Mouse (Mus musculus) embryonic facial prominence, embryonic 14.5 days (tissue): Measurements from ENCODE around the gene Socs7. TPM values are rescaled to one million over a fixed set of nuclear protein-coding genes. Genes with fewer than 3 reads are reported as not detected.

Source experiments
- ATAC-seq: fragments of 200-750 bp; cut with Nextera tagmentation; 2 replicates; pipeline ENCODE4 v1.8.0; 2017; ENCODE audit warnings: low read depth, moderate number of reproducible peaks, moderate TSS enrichment
- DNase-seq: peaks from one replicate; pipeline ENCODE4 v3.0.0-alpha.2; 2015; ENCODE audit warnings: low spot score
- H3K27ac ChIP-seq: fragments of 300-500 bp; sonication (generic); replicated peaks from 2 replicates; pipeline ENCODE4 v1.5.1; 2014; ENCODE audit warnings: low read depth, mild to moderate bottlenecking, low read length, moderate library complexity
- H3K27me3 ChIP-seq: fragments of 300-500 bp; sonication (generic); replicated peaks from 2 replicates; pipeline ENCODE4 v1.6.1; 2014; ENCODE audit warnings: low read length; ENCODE audit not compliant: control insufficient read depth, insufficient read depth
- H3K36me3 ChIP-seq: fragments of 300-500 bp; sonication (generic); 2 replicates; pipeline ENCODE4 v1.6.1; 2014; ENCODE audit warnings: low read length, mixed read lengths; ENCODE audit not compliant: control insufficient read depth, insufficient read depth
- H3K4me1 ChIP-seq: fragments of 300-500 bp; sonication (generic); 2 replicates; pipeline ENCODE4 v1.6.1; 2014; ENCODE audit warnings: antibody characterized with exemption, low read length; ENCODE audit not compliant: control insufficient read depth, insufficient read depth
- H3K4me2 ChIP-seq: fragments of 300-500 bp; sonication (generic); 2 replicates; pipeline ENCODE4 v1.6.1; 2014; ENCODE audit warnings: low read depth, mild to moderate bottlenecking, low read length, moderate library complexity, mixed read lengths
- H3K4me3 ChIP-seq: fragments of 300-500 bp; sonication (generic); 2 replicates; pipeline ENCODE4 v1.5.1; 2014; ENCODE audit warnings: low read depth, mild to moderate bottlenecking, low read length
- H3K9ac ChIP-seq: fragments of 300-500 bp; sonication (generic); 2 replicates; pipeline ENCODE4 v1.6.1; 2014; ENCODE audit warnings: low read depth, mild to moderate bottlenecking, low read length, moderate library complexity, mixed read lengths
- H3K9me3 ChIP-seq: fragments of 300-500 bp; sonication (generic); 2 replicates; pipeline ENCODE4 v1.6.1; 2016; ENCODE audit warnings: low read length; ENCODE audit not compliant: control insufficient read depth
- WGBS: fragments of 180-500 bp; shearing (Covaris S2); extraction: QIAGEN DNeasy Blood & Tissue Kit; methylation state at CpG from one replicate; pipeline ENCODE4 v1.1.7; 2014; 5-methylcytosine and 5-hydroxymethylcytosine counted together
- polyA plus RNA-seq: library from polyadenylated mRNA; unstranded; fragments of >200 nt; fragmentation: Nextera tagmentation; extraction: Ambion mirVana; gene quantifications from 2 replicates; pipeline ENCODE4 v1.2.1, GENCODE M21; 2014

The Socs7 gene
- polyA plus RNA-seq, 1 experiment from 2014 or later: 3.1 TPM

DNA sequence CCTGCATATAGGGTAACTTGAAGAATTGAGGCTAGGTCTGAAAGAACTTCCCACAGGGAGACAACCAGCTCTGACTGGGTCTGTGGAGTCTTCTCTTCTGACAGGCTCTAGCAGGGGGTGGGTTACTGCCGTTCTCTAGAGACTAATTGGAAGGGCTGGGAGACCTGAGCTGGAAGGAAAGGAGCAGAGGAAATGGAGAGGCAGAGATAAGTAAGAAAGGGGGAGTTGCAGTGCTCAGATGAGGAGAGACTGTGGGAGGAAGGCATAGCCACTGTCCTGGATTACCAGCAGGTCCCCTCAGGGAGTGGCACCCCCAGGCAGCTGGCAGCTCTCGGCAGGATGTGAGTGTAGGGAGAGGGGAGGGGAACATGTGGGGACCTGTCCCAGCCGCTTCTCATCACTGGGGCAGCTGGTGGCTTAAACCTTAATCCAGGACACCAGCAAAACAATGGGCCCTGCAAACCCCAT lies 79.3 kb downstream of the Socs7 start:
- Histone ChIP-seq H3K9me3 (no peaks in the 10 kb centered on the region), H3K4me2 (peak overlapping the region; percentile 76), H3K9ac (peak overlapping the region; percentile 86; the same call in 1 of the 2 replicates), H3K27ac (peak overlapping the region; percentile 83), H3K4me3 (peak overlapping the region; percentile 70), H3K36me3 (peaks cover 28% of the 10 kb centered on the region), H3K4me1 (peaks cover 56% of the 10 kb centered on the region), H3K27me3 (no peaks in the 10 kb centered on the region)
- ATAC-seq (peak; percentile 66), DNase-seq (peak; percentile 88)
- 10% methylated on average over 3 of the region's 3 CpGs for WGBS

- no peak overlapping the region for H3K9ac ChIP-seq
- H3K4me3 ChIP-seq: no peak overlapping the region
- H3K27ac ChIP-seq: no peak overlapping the region
- 85% methylated on average over 11 of the region's 11 CpGs for WGBS
- no peak for DNase-seq
- H3K4me1 ChIP-seq: peaks cover 50% of the 10 kb centered on the region
- ATAC-seq: no peak
- no peaks in the 10 kb centered on the region for H3K9me3 ChIP-seq
- no peaks in the 10 kb centered on the region for H3K27me3 ChIP-seq
- H3K4me2 ChIP-seq: peak overlapping the region; percentile 76; the same call in 1 of the 2 replicates
- peaks cover 39% of the 10 kb centered on the region for H3K36me3 ChIP-seq
Observed at GRCm38 (mm10) chr11:97442891-97443675, 80.7 kb downstream of the Socs7 start.

GRCm38 (mm10) chr11:97445596-97445995 lies 83.2 kb downstream of the Socs7 start:
- DNase-seq (no peak), ATAC-seq (no peak)
- H3K4me2 ChIP-seq: no peak overlapping the region
- WGBS: 72% methylated on average over 6 of the region's 6 CpGs
- H3K9me3 ChIP-seq: no peaks in the 10 kb centered on the region
- peaks cover 50% of the 10 kb centered on the region for H3K36me3 ChIP-seq
- H3K4me1 ChIP-seq: peaks cover 34% of the 10 kb centered on the region
- H3K27ac ChIP-seq: no peak overlapping the region
- H3K9ac ChIP-seq: no peak overlapping the region
- no peaks in the 10 kb centered on the region for H3K27me3 ChIP-seq
- H3K4me3 ChIP-seq: no peak overlapping the region

DNA sequence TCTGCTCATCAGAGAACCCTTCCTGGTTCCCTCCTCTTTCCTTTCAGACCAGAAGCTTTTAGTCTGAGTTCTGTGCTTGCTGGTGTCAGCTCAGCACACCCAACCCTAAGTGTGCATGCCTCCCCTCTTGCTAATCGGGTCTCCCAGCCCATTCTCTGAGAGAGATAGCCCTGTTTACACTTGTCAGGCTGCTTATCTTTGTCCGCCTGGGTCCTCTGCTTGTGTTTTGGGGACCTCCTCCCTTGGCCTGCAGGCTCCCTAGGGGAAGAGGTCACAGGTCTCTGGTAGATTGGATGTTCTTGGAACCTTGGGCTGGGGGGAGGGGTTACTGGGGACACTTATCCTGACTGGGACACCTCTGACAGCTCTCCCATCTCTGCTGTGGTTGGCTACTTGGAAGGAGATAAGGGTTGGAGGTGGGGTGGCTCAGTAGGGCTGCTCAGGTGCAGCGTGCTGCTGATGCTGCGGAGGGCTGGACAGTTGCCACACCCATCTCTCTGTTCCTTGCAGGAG lies 83.7 kb downstream of the Socs7 start:
- WGBS: 63% methylated on average over 2 of the region's 4 CpGs
- ATAC-seq (no peak), DNase-seq (no peak)
- no peaks in the 10 kb centered on the region for H3K9me3 ChIP-seq
- no peak overlapping the region for H3K4me2 ChIP-seq
- no peaks in the 10 kb centered on the region for H3K27me3 ChIP-seq
- H3K4me3 ChIP-seq: no peak overlapping the region
- H3K4me1 ChIP-seq: peaks cover 32% of the 10 kb centered on the region
- no peak overlapping the region for H3K9ac ChIP-seq
- no peak overlapping the region for H3K27ac ChIP-seq
- H3K36me3 ChIP-seq: peaks cover 50% of the 10 kb centered on the region

DNA sequence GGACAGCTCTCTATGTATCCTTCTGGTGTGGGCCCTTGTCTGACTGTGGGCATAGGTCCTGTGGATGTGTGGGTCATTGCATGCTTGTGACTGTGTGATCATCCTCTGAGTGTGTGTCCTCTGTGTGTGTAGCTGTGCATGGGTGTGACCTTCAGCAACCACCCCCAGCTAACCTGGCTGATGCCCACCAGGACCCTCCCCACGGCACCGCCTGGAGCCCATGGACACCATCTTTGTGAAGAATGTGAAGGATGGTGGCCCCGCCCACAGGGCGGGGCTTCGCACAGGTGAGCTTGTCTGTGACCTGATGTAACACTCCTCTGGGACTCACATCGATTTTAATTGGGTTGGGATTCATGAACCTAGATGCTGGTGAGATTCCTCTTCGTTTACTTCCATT lies 85.6 kb downstream of the Socs7 start:
- no peak for ATAC-seq
- 76% methylated on average over 7 of the region's 7 CpGs for WGBS
- no peak overlapping the region for H3K27ac ChIP-seq
- no peaks in the 10 kb centered on the region for H3K9me3 ChIP-seq
- H3K27me3 ChIP-seq: no peaks in the 10 kb centered on the region
- H3K9ac ChIP-seq: no peak overlapping the region
- no peak overlapping the region for H3K4me3 ChIP-seq
- DNase-seq: no peak
- H3K36me3 ChIP-seq: peaks cover 69% of the 10 kb centered on the region
- peaks cover 17% of the 10 kb centered on the region for H3K4me1 ChIP-seq
- H3K4me2 ChIP-seq: no peak overlapping the region

Other genes starting within 250 kb of the Socs7 start
- 0.13 and 0.26 TPM in 2 replicates for gene Tbx21, start 247.2 kb upstream of the Socs7 start, polyA plus RNA-seq
- 7.6 TPM in 2 replicates for gene Tbkbp1, start 211.1 kb upstream of the Socs7 start, polyA plus RNA-seq
- 59.8 and 66.0 TPM in 2 replicates for gene Kpnb1, start 174.7 kb upstream of the Socs7 start, polyA plus RNA-seq
- gene Npepps, start 81.9 kb upstream of the Socs7 start, polyA plus RNA-seq: 72.5 and 76.8 TPM in 2 replicates
- gene Mrpl45, start 46.8 kb upstream of the Socs7 start, polyA plus RNA-seq: 35.2 and 37.8 TPM in 2 replicates
- 0.08 and 0.15 TPM in 2 replicates for gene Gpr179, start 10.5 kb upstream of the Socs7 start, polyA plus RNA-seq
- 8.9 and 9.5 TPM in 2 replicates for gene Arhgap23, start 53.0 kb downstream of the Socs7 start, polyA plus RNA-seq
- gene 4933428G20Rik, start 137.8 kb downstream of the Socs7 start, polyA plus RNA-seq: 0.13 TPM in 1 of 2 replicates, not detected in the other
- 0.76 and 1.6 TPM in 2 replicates for gene Srcin1, start 213.6 kb downstream of the Socs7 start, polyA plus RNA-seq